Mouse (Mus musculus) left cerebral cortex, postnatal 14 days (tissue): ENCODE results near the gene Slain2. TPM values are rescaled to one million over a fixed set of nuclear protein-coding genes. Genes with fewer than 3 reads are reported as not detected.
"Not testable (repeated sequence)": the region's sequence is repeated elsewhere in the genome, so short reads cannot be mapped to it uniquely, and the experiment has no call there.

Source experiments
- DNase-seq, 2 experiments: peaks; one replicate each; pipeline ENCODE4 v3.0.0; 2021 to 2022; ENCODE audit warnings: low spot score in 2 of 2, mixed read lengths in 1 of 2
- intact Hi-C: fragments of 180-260 bp; cut with DNase I; formaldehyde crosslinking; loops from one replicate; pipeline ENCODE4 v1.15.1; 2025
- total RNA-seq, 2 experiments: library from RNA; stranded (reverse); gene quantifications; 2 replicates each; pipeline ENCODE4 v1.2.3; 2021

Slain2 gene
- total RNA-seq, 2 experiments from 2014 or later, result 27.6 to 30.7 TPM

GRCm38 (mm10) chr5:72994928-72995327, 80.8 kb downstream of the Slain2 start:
- intact Hi-C loops, result loop anchor here (5.0 kb wide), 1 partner anchor 398 kb away; no protein-coding TSS in a partner anchor

DNA sequence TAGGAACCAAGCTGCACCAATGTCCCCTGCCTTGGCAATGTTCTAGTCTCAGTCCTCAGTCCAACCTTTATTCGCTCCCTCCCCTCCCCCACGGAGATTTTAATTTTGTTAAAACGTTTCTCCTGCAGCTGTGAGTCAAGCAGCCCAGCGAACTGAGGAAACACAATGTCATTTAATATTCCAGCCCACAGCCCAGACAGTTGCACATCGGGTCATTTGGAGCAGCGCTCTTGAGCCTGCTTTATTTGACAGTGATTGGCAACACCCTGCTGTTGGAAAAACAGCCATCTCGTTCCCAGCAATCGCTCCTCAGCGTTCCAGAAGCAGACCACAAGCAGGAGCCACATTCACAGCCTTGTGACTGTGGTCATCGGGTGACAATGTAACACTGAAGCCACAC, 81.3 kb downstream of the Slain2 start:
- intact Hi-C loops, result loop anchor here (5.0 kb wide), 1 partner anchor 398 kb away; no protein-coding TSS in a partner anchor
- DNase-seq, result no peak

More at GRCm38 (mm10) chr5:72994928-72995327, 80.8 kb downstream of the Slain2 start:
- DNase-seq, result no peak

GRCm38 (mm10) chr5:72998546-72998945, 84.4 kb downstream of the Slain2 start:
- intact Hi-C loops, result loop anchor here (5.0 kb wide), 1 partner anchor 401 kb away; no protein-coding TSS in a partner anchor

DNA sequence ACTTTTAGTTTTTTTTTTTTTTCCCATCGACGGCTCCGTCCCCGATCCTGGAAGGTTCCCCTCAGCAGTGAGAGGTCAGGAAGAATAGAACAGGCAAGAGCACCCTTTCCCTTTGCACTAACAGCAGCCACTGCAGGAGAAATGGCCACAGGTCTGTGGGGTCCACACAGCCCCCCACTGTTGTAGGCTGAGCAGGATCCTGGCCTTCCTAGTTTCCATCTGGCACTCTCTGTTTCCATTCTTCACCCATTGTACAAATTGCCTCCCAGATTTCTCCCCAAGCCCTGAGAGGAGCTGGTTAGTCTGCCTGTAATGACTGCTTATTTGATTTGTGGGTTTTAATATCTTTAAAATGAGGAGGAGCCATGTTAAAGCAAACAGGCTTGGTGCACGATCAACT, 89.9 kb downstream of the Slain2 start:
- intact Hi-C loops, result no loop called here
- no peak for DNase-seq

More at GRCm38 (mm10) chr5:72998546-72998945, 84.4 kb downstream of the Slain2 start:
- not testable (repeated sequence) for DNase-seq

GRCm38 (mm10) chr5:73006784-73007581, 92.9 kb downstream of the Slain2 start, which contains the start of gene Slc10a4:
TSS of gene Slc10a4 (plus strand) at chr5:73006883.
- no peak for DNase-seq
- intact Hi-C loops, result loop anchor here (5.0 kb wide), 1 partner anchor 420 kb away; the partner anchor contains the start of gene Gm5868

GRCm38 (mm10) chr5:73007582-73007959, 93.5 kb downstream of the Slain2 start:
- intact Hi-C loops, result loop anchor here (5.0 kb wide), 1 partner anchor 420 kb away; the partner anchor contains the start of gene Gm5868
- DNase-seq, result no peak

- intact Hi-C loops, result loop anchor here (5.0 kb wide), 1 partner anchor 421 kb away; the partner anchor contains the start of gene Gm5868
- DNase-seq, result not testable (repeated sequence)
Observed at GRCm38 (mm10) chr5:73008230-73008629, 94.1 kb downstream of the Slain2 start.

GRCm38 (mm10) chr5:73011806-73012205, 97.7 kb downstream of the Slain2 start:
- intact Hi-C loops, result not testable (repeated sequence)

DNA sequence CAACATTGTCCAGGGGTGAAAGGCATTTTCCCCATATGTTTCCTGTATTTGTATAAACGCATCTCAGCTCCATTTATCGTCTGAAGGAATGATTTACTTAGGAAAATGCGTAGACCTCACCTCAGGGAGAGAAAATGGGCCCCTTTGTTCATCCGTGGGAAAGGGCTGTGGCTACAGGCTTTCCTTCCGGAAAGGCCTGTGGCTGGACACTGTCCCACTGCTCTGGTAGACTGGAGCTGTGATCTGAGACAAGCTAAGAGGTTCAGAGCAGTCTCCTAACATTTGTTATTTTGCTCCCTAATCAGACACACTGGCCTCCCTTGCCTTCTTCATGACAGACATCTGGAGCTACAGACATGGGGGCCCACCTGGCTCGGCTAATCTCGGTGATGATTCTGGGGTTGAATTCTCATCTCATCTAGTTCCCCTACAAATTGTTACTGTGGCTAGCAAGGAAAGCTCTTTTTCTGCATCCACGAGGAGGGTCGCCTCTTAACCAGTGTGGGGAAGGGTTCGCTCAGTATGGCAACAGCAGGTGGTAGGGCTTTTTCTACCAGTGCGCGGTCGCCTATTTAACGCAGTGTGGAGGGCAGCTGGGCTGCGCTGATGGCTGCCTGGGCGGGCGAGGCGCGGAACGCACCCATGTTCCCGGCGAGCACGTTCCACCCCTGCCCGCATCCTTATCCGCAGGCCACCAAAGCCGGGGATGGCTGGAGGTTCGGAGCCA, 98.9 kb downstream of the Slain2 start:
- DNase-seq, intact Hi-C loops: not testable (repeated sequence)

More at GRCm38 (mm10) chr5:73011806-73012205, 97.7 kb downstream of the Slain2 start:
- DNase-seq, result not testable (repeated sequence)

DNA sequence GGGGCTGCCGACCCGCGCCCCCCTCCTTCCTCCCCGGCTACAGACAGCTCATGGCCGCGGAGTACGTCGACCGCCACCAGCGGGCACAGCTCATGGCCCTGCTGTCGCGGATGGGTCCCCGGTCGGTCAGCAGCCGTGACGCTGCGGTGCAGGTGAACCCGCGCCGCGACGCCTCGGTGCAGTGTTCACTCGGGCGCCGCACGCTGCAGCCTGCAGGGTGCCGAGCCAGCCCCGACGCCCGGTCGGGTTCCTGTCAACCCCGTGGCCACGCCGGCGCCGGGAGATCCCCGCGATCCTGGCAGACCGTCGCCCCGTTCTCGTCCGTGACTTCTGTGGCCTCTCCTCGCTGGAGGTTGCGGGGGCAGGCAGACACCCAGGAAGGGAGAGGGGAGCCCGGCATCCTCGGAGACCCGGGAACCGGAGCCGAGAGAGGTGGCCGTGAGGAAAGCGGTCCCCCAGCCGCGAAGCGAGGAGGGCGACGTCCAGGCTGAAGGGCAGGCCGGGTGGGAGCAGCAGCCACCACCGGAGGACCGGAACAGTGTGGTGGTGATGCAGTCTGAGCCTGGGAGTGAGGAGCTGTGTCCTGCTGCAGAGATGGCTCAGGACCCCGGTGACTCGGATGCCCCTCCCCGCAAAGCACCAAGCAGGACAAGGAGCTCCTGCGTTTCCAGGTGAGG, 99.6 kb downstream of the Slain2 start:
- DNase-seq, intact Hi-C loops: not testable (repeated sequence)

DNA sequence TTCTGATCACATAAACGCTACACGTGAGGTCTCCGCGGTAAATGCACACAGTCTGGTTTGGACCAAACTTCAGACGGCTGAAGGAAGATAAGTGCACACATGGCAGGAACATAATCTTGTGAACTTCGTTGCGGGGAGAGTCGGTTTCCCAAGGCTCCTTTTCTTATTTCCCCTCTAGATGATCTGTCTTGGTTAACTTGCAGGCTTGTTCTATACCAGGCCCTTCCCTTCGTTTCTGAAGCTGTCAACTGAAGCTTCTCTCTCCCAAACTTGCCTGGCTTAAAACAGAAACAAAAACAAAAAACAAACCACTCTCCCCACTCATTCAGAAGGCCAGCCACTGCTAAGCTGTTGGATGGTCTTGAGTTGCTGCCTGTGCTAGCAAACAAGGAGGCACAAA, 100.6 kb downstream of the Slain2 start:
- intact Hi-C loops, result loop anchor here (5.0 kb wide), 1 partner anchor 437 kb away; no protein-coding TSS in a partner anchor

DNA sequence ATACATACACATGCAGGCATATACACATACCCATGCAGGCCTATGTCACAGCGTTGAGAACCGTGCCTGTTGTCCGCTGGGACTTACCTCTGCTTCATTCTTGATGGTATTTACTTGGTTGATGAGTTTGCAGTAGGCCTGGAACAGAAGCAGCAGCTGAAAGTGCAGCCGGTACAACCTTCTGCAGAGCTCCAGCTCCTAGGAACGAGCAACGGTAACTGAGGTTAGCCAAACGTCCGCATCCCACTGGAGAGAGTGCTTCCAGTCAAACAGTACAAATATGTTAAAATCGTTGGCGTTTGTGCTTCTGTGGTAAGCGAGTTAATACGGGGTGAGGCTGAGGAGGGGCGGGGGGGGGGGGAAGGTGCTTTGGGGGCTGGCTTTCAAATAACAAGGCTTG, 109.7 kb downstream of the Slain2 start:
- DNase-seq, result no peak
- intact Hi-C loops, result no loop called here

More for the DNA sequence above, 100.6 kb downstream of the Slain2 start:
- DNase-seq, result no peak

Other genes with a start within 250 kb of the Slain2 start
- gene Txk, start 161.5 kb upstream of the Slain2 start, total RNA-seq, result under 1 TPM; 0.24 to 0.27 TPM
- 1 to 10 TPM; 5.6 to 7.3 TPM for gene Tec, start 45.8 kb upstream of the Slain2 start, total RNA-seq
- not detected for gene Gm10135, start 60.4 kb downstream of the Slain2 start, total RNA-seq
- 1 to 10 TPM; 1.1 to 2.9 TPM for gene Slc10a4, start 92.6 kb downstream of the Slain2 start, total RNA-seq